Comparison of ENCODE assay signal across 8 mouse cellular contexts in the genomic region with DNA sequence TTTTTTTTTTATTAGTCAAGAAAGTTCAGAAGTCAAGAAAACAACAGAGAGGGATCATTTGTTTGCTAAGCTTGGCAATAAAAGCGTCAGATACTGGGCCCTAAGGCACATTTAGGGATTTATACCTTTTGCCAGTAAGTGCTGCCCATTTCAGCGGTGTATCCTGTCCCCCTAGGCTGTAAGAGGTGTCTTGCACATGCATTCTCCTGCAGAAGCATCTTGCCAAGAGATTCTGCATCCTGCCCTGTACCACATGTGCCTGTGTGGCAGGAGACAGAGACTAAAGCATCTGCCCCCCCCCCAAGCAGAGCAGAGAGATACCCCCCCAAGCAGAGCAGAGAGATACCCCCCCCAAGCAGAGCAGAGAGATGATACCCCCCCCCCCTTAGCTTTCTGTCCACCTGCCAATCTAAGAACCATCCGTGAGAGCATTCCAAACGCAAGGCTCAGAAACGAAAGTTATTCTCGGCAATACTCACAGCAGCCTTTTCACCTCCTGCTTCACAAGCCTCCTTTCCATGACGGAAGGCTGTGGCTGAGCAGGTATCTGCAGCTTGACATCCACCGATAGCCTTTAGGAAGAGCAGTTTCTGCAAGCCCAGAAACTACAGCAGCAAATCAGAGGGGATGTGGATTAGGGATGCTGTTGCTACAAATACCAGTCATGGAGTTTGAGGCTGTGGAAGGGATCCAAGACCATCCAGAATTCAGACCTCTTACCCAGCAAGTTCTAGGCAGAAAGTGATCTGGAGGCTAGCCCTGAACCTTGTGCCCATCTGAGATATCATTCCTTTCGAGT. TPM values are rescaled to one million over a fixed set of nuclear protein-coding genes. Genes with fewer than 3 reads are reported as not detected.
DNase-seq lines count a peak whose midpoint lies in the region; ATAC-seq and TF ChIP-seq lines count a peak whose summit lies in the region.
"Had no signal": no experiment of that assay in that cellular context is flagged by ENCODE, and none has a peak within 500 bp of the region (broad histone marks: within the 10 kb centered on the region; RNA-seq: fewer than 3 reads in every experiment).

A gene (minus strand): TSS at position 641 of the 799 bp plus-strand sequence.

- ATAC-seq in embryonic facial prominence, embryonic 15.5 days (ENCODE audit: insufficient number of reproducible peaks, low FRiP score, low TSS enrichment, low read depth), result no peak
- peak; percentile 69; the same call in 1 of the 2 replicates for ATAC-seq in hindbrain, postnatal 0 days
- ATAC-seq in neural tube, embryonic 12.5 days (ENCODE audit: low FRiP score, low read depth), result no peak

- intact Hi-C loops in left cerebral cortex, adult 2 months (cut with DNase I), result no loop called here

- 21% methylated on average over 9 of the region's 9 CpGs for WGBS in embryonic facial prominence, embryonic 15.5 days
- 16% methylated on average over 9 of the region's 9 CpGs for WGBS in hindbrain, postnatal 0 days
- 24% methylated on average over 9 of the region's 9 CpGs for WGBS in neural tube, embryonic 12.5 days

- DNase-seq in left cerebral cortex, adult 2 months (ENCODE audit: extremely low spot score in 1 of 2, low spot score in 2 of 2), result peak; percentile 19 to 23
- no peak for DNase-seq in left cerebral cortex, adult 8-10 months (ENCODE audit: low spot score in 2 of 2)
- peak; percentile 63 for DNase-seq in hindbrain, postnatal 0 days (ENCODE audit: low spot score)
- DNase-seq in thymus, postnatal 36 days, result no peak
- no peak for DNase-seq in adrenal gland, postnatal 14 days

- no peak for TF ChIP-seq CTCF in left cerebral cortex, adult 2 months (IDR thresholded peaks at IDR 0.05)
- TF ChIP-seq CTCF in hindbrain, postnatal 0 days (IDR thresholded peaks at IDR 0.05; ENCODE audit: low read depth), result no peak

- peak within 1 kb of the TSS; percentile 34; the same call in 1 of the 2 replicates for H3K4me2 ChIP-seq in embryonic facial prominence, embryonic 15.5 days (replicated peaks)
- peak within 1 kb of the TSS; percentile 55 for H3K4me2 ChIP-seq in hindbrain, postnatal 0 days (ENCODE audit: low read depth, low read length)
- H3K4me2 ChIP-seq in neural tube, embryonic 12.5 days (replicated peaks), result peak within 1 kb of the TSS; percentile 51

- H3K9ac ChIP-seq in embryonic facial prominence, embryonic 15.5 days, result no peak within 1 kb of the TSS
- H3K9ac ChIP-seq in hindbrain, postnatal 0 days (replicated peaks; ENCODE audit: low read length), result peak within 1 kb of the TSS; percentile 38; the same call in 1 of the 2 replicates
- no peak within 1 kb of the TSS for H3K9ac ChIP-seq in neural tube, embryonic 12.5 days
- H3K9ac ChIP-seq: liver, embryonic 14.5 days had no signal

- no peaks in the 10 kb centered on the region for H3K9me3 ChIP-seq in embryonic facial prominence, embryonic 15.5 days (replicated peaks)
- H3K9me3 ChIP-seq in hindbrain, postnatal 0 days (ENCODE audit: low read length), result no peaks in the 10 kb centered on the region
- H3K9me3 ChIP-seq in neural tube, embryonic 12.5 days, result no peaks in the 10 kb centered on the region

- no peaks in the 10 kb centered on the region for H3K27me3 ChIP-seq in embryonic facial prominence, embryonic 15.5 days
- no peaks in the 10 kb centered on the region for H3K27me3 ChIP-seq in hindbrain, postnatal 0 days (ENCODE audit: insufficient read depth, low read length)
- H3K27me3 ChIP-seq in neural tube, embryonic 12.5 days (replicated peaks), result no peaks in the 10 kb centered on the region

- no peak within 1 kb of the TSS for H3K27ac ChIP-seq in left cerebral cortex, adult 2 months
- no peak within 1 kb of the TSS for H3K27ac ChIP-seq in embryonic facial prominence, embryonic 15.5 days (replicated peaks)
- no peak within 1 kb of the TSS for H3K27ac ChIP-seq in hindbrain, postnatal 0 days
- no peak within 1 kb of the TSS for H3K27ac ChIP-seq in neural tube, embryonic 12.5 days
- H3K27ac ChIP-seq: liver, embryonic 14.5 days had no signal

- H3K4me3 ChIP-seq in left cerebral cortex, adult 2 months, result peak within 1 kb of the TSS; percentile 52
- peak within 1 kb of the TSS; percentile 30 for H3K4me3 ChIP-seq in embryonic facial prominence, embryonic 15.5 days (replicated peaks)
- H3K4me3 ChIP-seq in hindbrain, postnatal 0 days (ENCODE audit: low read length), result peak within 1 kb of the TSS; percentile 39
- H3K4me3 ChIP-seq in neural tube, embryonic 12.5 days, result no peak within 1 kb of the TSS

- no peaks in the 10 kb centered on the region for H3K4me1 ChIP-seq in embryonic facial prominence, embryonic 15.5 days
- no peaks in the 10 kb centered on the region for H3K4me1 ChIP-seq in hindbrain, postnatal 0 days (ENCODE audit: insufficient read depth, low read length)
- no peaks in the 10 kb centered on the region for H3K4me1 ChIP-seq in neural tube, embryonic 12.5 days

- no peaks in the 10 kb centered on the region for H3K36me3 ChIP-seq in embryonic facial prominence, embryonic 15.5 days
- no peaks in the 10 kb centered on the region for H3K36me3 ChIP-seq in hindbrain, postnatal 0 days (ENCODE audit: insufficient read depth, low read length)
- no peaks in the 10 kb centered on the region for H3K36me3 ChIP-seq in neural tube, embryonic 12.5 days

RNA-seq across cellular contexts. Expression of the gene that starts here (rescaled TPM):
- total RNA-seq in left cerebral cortex, adult 2 months (2021), result 1 to 10 TPM; 6.0 to 6.6 TPM
- 1 to 10 TPM; 5.6 to 7.6 (median 6.1) TPM for total RNA-seq in left cerebral cortex, adult 8-10 months (2022)
- polyA plus RNA-seq in embryonic facial prominence, embryonic 15.5 days (2015; fragmentation: Nextera tagmentation; extraction: Ambion mirVana), result 0.27 and 0.33 TPM in 2 replicates
- total RNA-seq in hindbrain, postnatal 0 days (2014; rRNA removed), result 4.8 and 5.0 TPM in 2 replicates
- 8.6 and 10.0 TPM in 2 replicates for polyA plus RNA-seq in hindbrain, postnatal 0 days (2015; fragmentation: Nextera tagmentation; extraction: Ambion mirVana)
- 0.19 TPM in 1 of 2 replicates, not detected in the other for polyA plus RNA-seq in neural tube, embryonic 12.5 days (2016; fragmentation: Nextera tagmentation; extraction: Ambion mirVana)
- total RNA-seq in adrenal gland, postnatal 14 days (2021), result not detected in 2 replicates

Comparison
In these comparisons a context has a peak if more than half of its experiments do, and no peak if none do; other contexts are left out.
1. DNase-seq: peak in left cerebral cortex, adult 2 months (2 of 2) and hindbrain, postnatal 0 days (single experiment); none in left cerebral cortex, adult 8-10 months (0 of 2), thymus, postnatal 36 days (0 of 2) and adrenal gland, postnatal 14 days (single experiment).
2. Peak in every context shown above with its lines, with median percentiles within 50 percentile points of each other: H3K4me2 ChIP-seq.